Mouse (Mus musculus) MEL (cell line): ENCODE data around the gene Epb42.

Experiments
- CHD1 ChIP-seq: IDR thresholded peaks from 2 replicates; pipeline ENCODE4 v1.6.1; 2012; ENCODE audit warnings: low read depth, mild to moderate bottlenecking, inconsistent platforms, low read length, improper control_type of control experiment
- CTCF ChIP-seq, 3 experiments: IDR thresholded peaks in 2 of 3; conservative IDR thresholded peaks in 1 of 3; 2 replicates each; pipeline ENCODE4 v1.5.1; 2011 to 2012; ENCODE audit warnings: low read length in 3 of 3, low read depth in 2 of 3, mild to moderate bottlenecking in 2 of 3, improper control_type of control experiment in 1 of 3, inconsistent platforms in 1 of 3, mixed read lengths in 1 of 3, moderate library complexity in 1 of 3; ENCODE audit not compliant: control insufficient read depth in 1 of 3, insufficient read depth in 1 of 3, poor library complexity in 1 of 3, severe bottlenecking in 1 of 3
- E2F4 ChIP-seq: IDR thresholded peaks from 2 replicates; pipeline ENCODE4 v1.6.1; 2011; ENCODE audit warnings: low read depth, low read length, improper control_type of control experiment, borderline replicate concordance
- GABPA ChIP-seq: IDR thresholded peaks from 2 replicates; pipeline ENCODE4 v1.6.1; 2012; ENCODE audit warnings: low read depth, mild to moderate bottlenecking, inconsistent platforms, low read length, improper control_type of control experiment, moderate library complexity
- GATA1 ChIP-seq: IDR thresholded peaks from 2 replicates; pipeline ENCODE4 v1.6.1; 2011; ENCODE audit warnings: low read depth, low read length, improper control_type of control experiment
- HCFC1 ChIP-seq: IDR thresholded peaks from 2 replicates; pipeline ENCODE4 v1.6.1; 2012; ENCODE audit warnings: low read depth, mild to moderate bottlenecking, inconsistent platforms, low read length, improper control_type of control experiment, moderate library complexity
- MYC ChIP-seq: IDR thresholded peaks from 2 replicates; pipeline ENCODE4 v1.6.1; 2011; ENCODE audit warnings: low read depth, mild to moderate bottlenecking, low read length, improper control_type of control experiment, moderate library complexity
- POLR2A ChIP-seq, 2 experiments: IDR thresholded peaks; 2 replicates each; pipeline ENCODE4 v1.6.1; 2011 to 2012; ENCODE audit warnings: low read length in 2 of 2, mild to moderate bottlenecking in 2 of 2, control low read depth in 1 of 2, improper control_type of control experiment in 1 of 2, low read depth in 1 of 2, moderate library complexity in 1 of 2; ENCODE audit not compliant: control insufficient read depth in 1 of 2, insufficient read depth in 1 of 2, poor library complexity in 1 of 2
- POLR2AphosphoS2 ChIP-seq: IDR thresholded peaks from 2 replicates; pipeline ENCODE4 v1.6.1; 2011; ENCODE audit warnings: low read length, improper control_type of control experiment
- POLR2AphosphoS5 ChIP-seq: IDR thresholded peaks from 2 replicates; pipeline ENCODE4 v1.6.1; 2012; ENCODE audit warnings: low read depth, borderline replicate concordance, mild to moderate bottlenecking, inconsistent platforms, low read length, moderate library complexity, mixed read lengths
- RAD21 ChIP-seq: IDR thresholded peaks from 2 replicates; pipeline ENCODE4 v1.6.1; 2011; ENCODE audit warnings: mild to moderate bottlenecking, low read depth, low read length, improper control_type of control experiment
- USF2 ChIP-seq, 2 experiments: IDR thresholded peaks; 2 replicates each; pipeline ENCODE4 v1.6.1; 2011 to 2012; ENCODE audit warnings: improper control_type of control experiment in 2 of 2, low read length in 2 of 2, borderline replicate concordance in 1 of 2, inconsistent platforms in 1 of 2, low read depth in 1 of 2, mild to moderate bottlenecking in 1 of 2; ENCODE audit not compliant: insufficient read depth in 1 of 2
- ZMIZ1 ChIP-seq: IDR thresholded peaks from 2 replicates; pipeline ENCODE4 v1.6.1; 2012; ENCODE audit warnings: low read depth, mild to moderate bottlenecking, inconsistent platforms, low read length, improper control_type of control experiment, moderate library complexity
- ZNF384 ChIP-seq: IDR thresholded peaks from 2 replicates; pipeline ENCODE4 v1.6.1; 2012; ENCODE audit warnings: low read depth, mild to moderate bottlenecking, inconsistent platforms, low read length, improper control_type of control experiment

DNA sequence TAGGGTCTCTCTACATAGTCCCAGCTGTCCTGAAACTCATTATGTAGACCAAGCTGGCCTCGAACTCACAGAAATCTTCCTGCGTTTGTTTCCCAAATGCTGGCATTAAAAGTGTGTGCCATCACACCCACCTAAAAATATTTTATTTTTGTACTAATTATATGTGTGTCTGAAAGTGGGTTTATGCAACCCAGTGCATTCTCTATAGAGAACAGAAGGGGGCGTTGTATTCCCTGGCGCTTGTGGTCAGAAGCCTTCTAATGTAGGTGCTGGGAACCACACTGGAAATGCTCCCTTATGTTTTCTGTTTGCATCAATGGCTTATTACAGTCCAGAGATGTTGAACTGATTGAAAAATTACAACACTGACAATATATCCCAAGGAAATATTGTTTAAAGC, 60.6 kb downstream of the Epb42 start:
- no peak for TF ChIP-seq HCFC1
- peak; percentile 45 to 75 (median 72) for TF ChIP-seq CTCF (IDR thresholded peaks at IDR 0.05 in 2 of 3, conservative IDR thresholded peaks at IDR 0.05 in 1 of 3; ENCODE audit: control insufficient read depth in 1 of 3, insufficient read depth in 1 of 3, low read depth in 2 of 3, low read length in 3 of 3, poor library complexity in 1 of 3, severe bottlenecking in 1 of 3)
- TF ChIP-seq ZMIZ1, result no peak
- TF ChIP-seq POLR2A (IDR thresholded peaks at IDR 0.05; ENCODE audit: control insufficient read depth in 1 of 2, insufficient read depth in 1 of 2, low read depth in 1 of 2, low read length in 2 of 2, poor library complexity in 1 of 2), result no peak
- no peak for TF ChIP-seq GATA1
- no peak for TF ChIP-seq CHD1
- no peak for TF ChIP-seq E2F4
- no peak for TF ChIP-seq POLR2AphosphoS2
- 0 out of 2 replicates have a peak, but pooled peaks have one; percentile 21 for TF ChIP-seq MYC
- TF ChIP-seq ZNF384, result no peak
- TF ChIP-seq USF2 (IDR thresholded peaks at IDR 0.05; ENCODE audit: borderline replicate concordance in 1 of 2, insufficient read depth in 1 of 2, low read depth in 1 of 2, low read length in 2 of 2), result no peak
- peak; percentile 30 for TF ChIP-seq RAD21
- no peak for TF ChIP-seq POLR2AphosphoS5
- no peak for TF ChIP-seq GABPA
